Mouse (Mus musculus) midbrain, embryonic 16.5 days (tissue): ENCODE data around the gene Zkscan17. TPM values are rescaled to one million over a fixed set of nuclear protein-coding genes. Genes with fewer than 3 reads are reported as not detected.

Experiments
- ATAC-seq: fragments of 200-750 bp; cut with Nextera tagmentation; 2 replicates; pipeline ENCODE4 v1.8.0; 2017; ENCODE audit warnings: moderate TSS enrichment
- H3K27ac ChIP-seq: fragments of 300-500 bp; sonication (generic); 2 replicates; pipeline ENCODE4 v1.5.1; 2014; ENCODE audit warnings: mild to moderate bottlenecking, low read length, mixed read lengths
- H3K27me3 ChIP-seq: fragments of 300-500 bp; sonication (generic); 2 replicates; pipeline ENCODE4 v1.6.1; 2014; ENCODE audit warnings: low read depth, low read length, mixed read lengths; ENCODE audit not compliant: control insufficient read depth, insufficient read depth
- H3K36me3 ChIP-seq: fragments of 300-500 bp; sonication (generic); 2 replicates; pipeline ENCODE4 v1.6.1; 2014; ENCODE audit warnings: mild to moderate bottlenecking, low read length, moderate library complexity, mixed read lengths; ENCODE audit not compliant: control insufficient read depth, insufficient read depth
- H3K4me1 ChIP-seq: fragments of 300-500 bp; sonication (generic); 2 replicates; pipeline ENCODE4 v1.6.1; 2014; ENCODE audit warnings: mild to moderate bottlenecking, low read length, mixed read lengths; ENCODE audit not compliant: control insufficient read depth, insufficient read depth
- H3K4me2 ChIP-seq: fragments of 300-500 bp; sonication (generic); 2 replicates; pipeline ENCODE4 v1.6.1; 2014; ENCODE audit warnings: mild to moderate bottlenecking, low read length, mixed read lengths
- H3K4me3 ChIP-seq: fragments of 300-500 bp; sonication (generic); 2 replicates; pipeline ENCODE4 v1.5.1; 2014; ENCODE audit warnings: low read depth, mild to moderate bottlenecking, low read length, moderate library complexity, mixed read lengths
- H3K9ac ChIP-seq: fragments of 300-500 bp; sonication (generic); 2 replicates; pipeline ENCODE4 v1.6.1; 2014; ENCODE audit warnings: low read depth, low read length, mixed read lengths
- H3K9me3 ChIP-seq: fragments of 300-500 bp; sonication (generic); replicated peaks from 2 replicates; pipeline ENCODE4 v1.6.1; 2014; ENCODE audit warnings: mild to moderate bottlenecking, low read length, mixed read lengths; ENCODE audit not compliant: control insufficient read depth, poor library complexity, severe bottlenecking
- WGBS: fragments of 180-500 bp; shearing (Covaris S2); extraction: QIAGEN DNeasy Blood & Tissue Kit; methylation state at CpG from one replicate; pipeline ENCODE4 v1.1.7; 2014; 5-methylcytosine and 5-hydroxymethylcytosine counted together
- polyA plus RNA-seq: library from polyadenylated mRNA; unstranded; fragments of >200 nt; fragmentation: Nextera tagmentation; extraction: Ambion mirVana; gene quantifications from 2 replicates; pipeline ENCODE4 v1.2.1, GENCODE M21; 2015

Gene Zkscan17
- polyA plus RNA-seq, 1 experiment from 2014 or later = 13.4 TPM

- no peaks in the 10 kb centered on the region for H3K9me3 ChIP-seq
- WGBS = 92% methylated on average over 10 of the region's 10 CpGs
These were observed 13.8 kb downstream of the Zkscan17 start for GRCm38 (mm10) chr11:59512733-59513132.

DNA sequence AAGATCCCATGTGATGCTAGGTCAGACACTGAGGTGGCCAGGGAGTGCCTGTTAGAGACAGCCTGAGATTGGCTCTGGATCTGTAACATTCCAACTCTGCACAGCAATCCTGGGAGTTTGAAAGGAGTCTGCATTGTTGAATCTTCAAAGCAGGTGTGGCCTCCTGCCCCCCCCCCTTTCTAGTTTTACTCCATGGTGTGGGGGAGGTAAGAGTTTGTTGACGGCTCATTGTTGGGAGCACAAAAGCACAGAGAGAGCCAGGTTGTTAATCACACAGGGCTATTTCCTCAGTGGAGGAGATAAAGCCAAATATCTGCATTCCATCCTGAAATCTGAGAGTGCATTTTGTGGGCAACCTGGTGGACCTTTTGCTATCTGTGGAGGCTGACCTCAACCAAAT is 15.0 kb downstream of the Zkscan17 start:
- no peak overlapping the region for H3K9ac ChIP-seq
- 56% methylated on average over 1 of the region's 1 CpGs for WGBS

More at GRCm38 (mm10) chr11:59512733-59513132, 13.8 kb downstream of the Zkscan17 start:
- Histone ChIP-seq H3K4me2 (no peak overlapping the region), H3K4me3 (no peak overlapping the region), H3K9ac (no peak overlapping the region), H3K27ac (no peak overlapping the region), H3K27me3 (no peaks in the 10 kb centered on the region), H3K4me1 (peaks cover 4% of the 10 kb centered on the region), H3K36me3 (0 out of 2 replicates have a peak, but pooled peaks cover 2% of the 10 kb centered on the region)
- no peak for ATAC-seq

GRCm38 (mm10) chr11:59506713-59507074 is 19.9 kb downstream of the Zkscan17 start:
- H3K4me2 ChIP-seq = peak overlapping the region; percentile 92
- peaks cover 20% of the 10 kb centered on the region for H3K4me1 ChIP-seq
- no peaks in the 10 kb centered on the region for H3K27me3 ChIP-seq
- ATAC-seq = peak; percentile 33; the same call in 1 of the 2 replicates
- peak overlapping the region; percentile 90 for H3K4me3 ChIP-seq
- WGBS = under 1% methylated on average over 14 of the region's 14 CpGs
- peak overlapping the region; percentile 90 for H3K9ac ChIP-seq
- no peaks in the 10 kb centered on the region for H3K9me3 ChIP-seq
- H3K27ac ChIP-seq = peak overlapping the region; percentile 95
- H3K36me3 ChIP-seq = peaks cover 16% of the 10 kb centered on the region; the same call in 1 of the 2 replicates

More for the DNA sequence above, 15.0 kb downstream of the Zkscan17 start:
- H3K4me1 ChIP-seq = peaks cover 13% of the 10 kb centered on the region
- H3K9me3 ChIP-seq = no peaks in the 10 kb centered on the region
- H3K36me3 ChIP-seq = 0 out of 2 replicates have a peak, but pooled peaks cover 2% of the 10 kb centered on the region
- no peak overlapping the region for H3K27ac ChIP-seq
- no peak overlapping the region for H3K4me3 ChIP-seq
- no peak overlapping the region for H3K4me2 ChIP-seq
- no peaks in the 10 kb centered on the region for H3K27me3 ChIP-seq
- no peak for ATAC-seq

DNA sequence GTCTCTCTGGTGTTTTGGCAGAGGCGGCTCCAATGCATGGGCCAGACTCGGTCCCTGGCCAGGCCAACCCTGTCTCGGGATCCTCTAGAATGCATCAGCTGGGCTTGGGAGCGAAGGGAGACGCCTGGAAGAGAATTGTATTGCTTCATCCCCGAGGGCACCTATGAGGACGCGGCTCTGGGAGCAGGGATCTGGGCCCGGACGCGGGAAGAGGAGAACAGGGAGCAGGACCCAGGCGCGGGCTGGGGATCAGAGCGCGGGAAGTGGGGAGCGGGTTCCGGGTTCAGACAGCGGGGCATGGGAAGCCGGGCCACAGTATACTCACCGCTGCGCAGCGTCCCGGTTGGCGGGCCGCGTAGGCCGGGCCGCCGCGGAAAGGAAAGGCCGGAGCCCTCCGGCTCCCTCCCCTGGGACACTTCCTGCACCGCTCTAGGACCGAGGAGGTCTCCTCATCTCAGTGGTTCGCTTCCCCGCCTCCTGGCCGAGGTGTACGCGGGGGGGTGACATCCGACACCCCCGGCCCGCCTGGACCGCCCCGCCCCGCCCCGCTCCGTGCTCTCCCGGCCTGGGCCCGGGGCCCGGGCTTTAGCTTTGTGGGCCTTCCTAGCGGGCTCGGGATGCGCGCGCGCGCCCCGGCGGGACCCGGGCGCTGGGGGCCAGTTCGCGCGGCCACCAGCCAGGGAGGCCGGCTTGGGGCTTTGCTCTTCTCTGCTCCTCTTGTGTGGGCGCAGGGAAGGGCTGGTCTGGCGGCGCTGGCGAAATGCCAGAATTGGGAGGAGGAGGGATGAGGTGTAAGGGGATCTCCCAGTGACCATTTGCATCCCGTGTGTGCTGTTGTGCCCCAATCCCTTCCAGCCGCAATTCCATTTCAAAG is 20.5 kb downstream of the Zkscan17 start:
- H3K4me2 ChIP-seq = peak overlapping the region; percentile 92
- WGBS = under 1% methylated on average over 66 of the region's 71 CpGs
- H3K4me3 ChIP-seq = peak overlapping the region; percentile 90
- peaks cover 20% of the 10 kb centered on the region for H3K4me1 ChIP-seq
- peak overlapping the region; percentile 95 for H3K27ac ChIP-seq
- H3K9ac ChIP-seq = peak overlapping the region; percentile 90
- ATAC-seq = peak; percentile 92
- no peaks in the 10 kb centered on the region for H3K27me3 ChIP-seq
- H3K36me3 ChIP-seq = peaks cover 20% of the 10 kb centered on the region; the same call in 1 of the 2 replicates
- H3K9me3 ChIP-seq = no peaks in the 10 kb centered on the region

GRCm38 (mm10) chr11:59505351-59505838 is 21.2 kb downstream of the Zkscan17 start:
- H3K36me3 ChIP-seq = peaks cover 18% of the 10 kb centered on the region; the same call in 1 of the 2 replicates
- H3K27me3 ChIP-seq = no peaks in the 10 kb centered on the region
- H3K9ac ChIP-seq = peak overlapping the region; percentile 90
- peaks cover 20% of the 10 kb centered on the region for H3K4me1 ChIP-seq
- ATAC-seq = peak; percentile 64
- H3K4me2 ChIP-seq = peak overlapping the region; percentile 92
- H3K27ac ChIP-seq = peak overlapping the region; percentile 95
- no peaks in the 10 kb centered on the region for H3K9me3 ChIP-seq
- H3K4me3 ChIP-seq = peak overlapping the region; percentile 90
- 1% methylated on average over 20 of the region's 21 CpGs for whole genome bisulfite sequencing

DNA sequence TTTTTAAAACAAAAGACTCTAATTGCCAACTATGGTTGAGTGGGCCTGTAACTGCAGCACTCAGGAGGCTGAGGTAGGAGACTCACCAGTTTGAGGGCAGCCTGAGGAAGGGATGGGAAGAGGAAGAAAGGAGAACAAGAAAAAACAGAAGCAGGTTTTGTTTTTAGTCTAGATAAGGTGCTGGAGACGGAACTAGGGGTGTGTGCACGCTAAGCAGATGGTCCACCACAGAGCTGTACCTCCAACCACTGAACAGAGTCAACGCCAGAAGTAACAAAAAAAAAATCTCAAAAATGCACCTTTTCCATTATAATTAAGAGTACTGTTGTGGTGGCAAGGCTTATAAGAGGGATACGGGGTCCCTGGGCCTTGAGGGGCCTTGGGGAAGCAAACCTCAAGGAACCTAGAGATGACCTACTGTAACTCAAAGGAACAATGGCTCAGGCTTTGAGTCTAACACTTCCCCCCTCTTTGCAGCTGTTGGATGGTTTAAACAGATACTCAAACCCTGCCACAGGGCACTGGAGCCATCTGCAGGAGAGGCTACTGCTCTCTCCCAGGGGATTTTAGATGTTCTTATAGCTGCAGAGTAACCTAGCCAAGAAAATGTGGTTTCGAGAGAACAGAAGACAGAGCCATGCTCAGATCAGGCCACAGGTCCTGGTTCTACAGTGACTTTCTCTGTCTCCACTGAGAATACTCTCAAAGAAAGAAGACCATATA is 24.4 kb downstream of the Zkscan17 start:
- no peaks in the 10 kb centered on the region for H3K9me3 ChIP-seq
- H3K36me3 ChIP-seq = peaks cover 35% of the 10 kb centered on the region; the same call in 1 of the 2 replicates
- H3K27me3 ChIP-seq = no peaks in the 10 kb centered on the region
- no peak overlapping the region for H3K9ac ChIP-seq
- no peak overlapping the region for H3K27ac ChIP-seq
- no peak overlapping the region for H3K4me3 ChIP-seq
- WGBS = 96% methylated on average over 5 of the region's 5 CpGs
- no peak overlapping the region for H3K4me2 ChIP-seq
- no peak for ATAC-seq
- H3K4me1 ChIP-seq = peaks cover 10% of the 10 kb centered on the region

DNA sequence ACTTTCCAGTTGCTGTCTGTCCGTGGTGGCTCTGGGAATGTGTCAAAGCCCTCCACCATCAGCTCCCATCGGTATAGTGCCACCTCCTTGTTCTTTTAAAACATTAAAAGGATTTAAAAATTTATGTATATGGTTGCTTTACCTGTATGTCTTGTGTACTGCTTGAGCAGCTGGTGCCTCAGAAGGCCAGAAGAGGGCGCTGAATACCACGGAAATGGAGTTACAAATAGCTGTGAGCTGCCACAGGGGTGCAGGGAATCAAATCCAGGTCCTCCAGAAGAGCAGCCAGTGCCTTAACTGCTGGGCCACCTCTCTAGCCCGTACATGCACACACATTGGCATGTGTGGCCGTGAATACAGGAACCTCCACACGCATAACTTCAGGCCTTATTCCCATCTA is 28.8 kb downstream of the Zkscan17 start:
- H3K9ac ChIP-seq = no peak overlapping the region
- no peak for ATAC-seq
- no peak overlapping the region for H3K27ac ChIP-seq
- WGBS = 94% methylated on average over 7 of the region's 7 CpGs
- no peaks in the 10 kb centered on the region for H3K27me3 ChIP-seq
- H3K4me1 ChIP-seq = no peaks in the 10 kb centered on the region
- no peak overlapping the region for H3K4me3 ChIP-seq
- H3K9me3 ChIP-seq = no peaks in the 10 kb centered on the region
- H3K36me3 ChIP-seq = peaks cover 39% of the 10 kb centered on the region
- H3K4me2 ChIP-seq = no peak overlapping the region

- H3K4me3 ChIP-seq = no peak overlapping the region
- H3K4me2 ChIP-seq = no peak overlapping the region
- ATAC-seq = no peak
- no peak overlapping the region for H3K27ac ChIP-seq
- H3K9me3 ChIP-seq = no peaks in the 10 kb centered on the region
- WGBS = 83% methylated on average over 6 of the region's 6 CpGs
- peaks cover 36% of the 10 kb centered on the region for H3K36me3 ChIP-seq
- no peak overlapping the region for H3K9ac ChIP-seq
- H3K27me3 ChIP-seq = no peaks in the 10 kb centered on the region
- no peaks in the 10 kb centered on the region for H3K4me1 ChIP-seq
These were observed 29.8 kb downstream of the Zkscan17 start for GRCm38 (mm10) chr11:59496672-59497310.
